Mouse (Mus musculus) heart, postnatal 36 days (tissue): Measurements from ENCODE around the gene Cspg4. TPM values are rescaled to one million over a fixed set of nuclear protein-coding genes. Genes with fewer than 3 reads are reported as not detected.
"Not testable (repeated sequence)": the region's sequence is repeated elsewhere in the genome, so short reads cannot be mapped to it uniquely, and the experiment has no call there.

ENCODE experiments used
- DNase-seq, 2 experiments: peaks; one replicate each; pipeline ENCODE4 v3.0.0; 2021 to 2022
- intact Hi-C: fragments of 180-260 bp; cut with DNase I; formaldehyde crosslinking; loops from one replicate; pipeline ENCODE4 v1.15.1; 2025
- total RNA-seq, 2 experiments: library from RNA; stranded (reverse); gene quantifications; 2 replicates each; pipeline ENCODE4 v1.2.3; 2021

The Cspg4 gene
- total RNA-seq, 2 experiments from 2014 or later = 14.7 to 16.7 TPM

GRCm38 (mm10) chr9:56886601-56887000 is 21.8 kb downstream of the Cspg4 start:
- intact Hi-C loops = no loop called here

GRCm38 (mm10) chr9:56887581-56887980 is 22.7 kb downstream of the Cspg4 start:
- intact Hi-C loops = no loop called here
- no peak for DNase-seq

More at GRCm38 (mm10) chr9:56886601-56887000, 21.8 kb downstream of the Cspg4 start:
- no peak for DNase-seq

GRCm38 (mm10) chr9:56889817-56890216 is 25.0 kb downstream of the Cspg4 start:
- intact Hi-C loops = loop anchor here (1.0 to 5.0 kb wide), 5 partner anchors 37 to 162 kb away; partner anchors contain the start of gene Snupn
- peak; percentile 71 to 76 for DNase-seq

GRCm38 (mm10) chr9:56890522-56891250 is 25.9 kb downstream of the Cspg4 start:
- intact Hi-C loops = loop anchor here (1.0 to 5.0 kb wide), 4 partner anchors 36 to 240 kb away; partner anchors contain the start of genes Man2c1 and Snupn
- DNase-seq = no peak

- DNase-seq = peak; percentile 62 to 71
- intact Hi-C loops = loop anchor here (1.0 to 5.0 kb wide), 4 partner anchors 35 to 239 kb away; partner anchors contain the start of genes Man2c1 and Snupn
These were observed 26.7 kb downstream of the Cspg4 start for GRCm38 (mm10) chr9:56891517-56892011.

GRCm38 (mm10) chr9:56892111-56892510 is 27.3 kb downstream of the Cspg4 start:
- intact Hi-C loops = loop anchor here (5.0 kb wide), 1 partner anchor 160 kb away; no protein-coding TSS in a partner anchor
- DNase-seq = no peak

GRCm38 (mm10) chr9:56893313-56893712 is 28.5 kb downstream of the Cspg4 start:
- no peak for DNase-seq
- intact Hi-C loops = loop anchor here (5.0 kb wide), 1 partner anchor 159 kb away; no protein-coding TSS in a partner anchor

GRCm38 (mm10) chr9:56894006-56894405 is 29.2 kb downstream of the Cspg4 start:
- intact Hi-C loops = loop anchor here (2.0 to 5.0 kb wide), 2 partner anchors 158 to 327 kb away; no protein-coding TSS in a partner anchor
- DNase-seq = no peak

- intact Hi-C loops = loop anchor here (2.0 kb wide), 1 partner anchor 26 kb away; no protein-coding TSS in a partner anchor
- no peak for DNase-seq
These were observed 31.9 kb downstream of the Cspg4 start for GRCm38 (mm10) chr9:56896779-56897178.

GRCm38 (mm10) chr9:56899409-56899808 is 34.6 kb downstream of the Cspg4 start:
- intact Hi-C loops = no loop called here
- no peak for DNase-seq

GRCm38 (mm10) chr9:56900060-56900459 is 35.2 kb downstream of the Cspg4 start:
- intact Hi-C loops = no loop called here
- no peak for DNase-seq

- intact Hi-C loops = no loop called here
- no peak for DNase-seq
These were observed 35.7 kb downstream of the Cspg4 start for GRCm38 (mm10) chr9:56900571-56900970.

GRCm38 (mm10) chr9:56901187-56901586 is 36.4 kb downstream of the Cspg4 start:
- DNase-seq = no peak
- intact Hi-C loops = no loop called here

- no peak for DNase-seq
- intact Hi-C loops = no loop called here
These were observed 38.8 kb downstream of the Cspg4 start for GRCm38 (mm10) chr9:56903662-56904061.

GRCm38 (mm10) chr9:56907549-56907948 is 42.7 kb downstream of the Cspg4 start:
- intact Hi-C loops = no loop called here
- no peak for DNase-seq

- DNase-seq = not testable (repeated sequence)
These were observed 45.2 kb downstream of the Cspg4 start for GRCm38 (mm10) chr9:56909991-56910390.

GRCm38 (mm10) chr9:56911017-56911416 is 46.2 kb downstream of the Cspg4 start:
- intact Hi-C loops = no loop called here

More at GRCm38 (mm10) chr9:56909991-56910390, 45.2 kb downstream of the Cspg4 start:
- intact Hi-C loops = not testable (repeated sequence)

GRCm38 (mm10) chr9:56913991-56914390 is 49.2 kb downstream of the Cspg4 start:
- intact Hi-C loops = no loop called here
- DNase-seq = no peak

More at GRCm38 (mm10) chr9:56911017-56911416, 46.2 kb downstream of the Cspg4 start:
- DNase-seq = no peak

- no peak for DNase-seq
- intact Hi-C loops = no loop called here
These were observed 50.3 kb downstream of the Cspg4 start for GRCm38 (mm10) chr9:56915116-56915515.

- intact Hi-C loops = no loop called here
- DNase-seq = peak in 1 of 2 experiments; percentile 55
These were observed 51.0 kb downstream of the Cspg4 start for GRCm38 (mm10) chr9:56915695-56916410.

GRCm38 (mm10) chr9:56917131-56917530 is 52.3 kb downstream of the Cspg4 start:
- intact Hi-C loops = no loop called here
- no peak for DNase-seq
